Mouse (Mus musculus) urinary bladder, adult 18-20 months (tissue): ENCODE data around the gene Dgat2.
A peak's percentile ranks its signal among the peaks of the same experiment; 100 is the strongest.

Experiments
- DNase-seq, 2 experiments: peaks; one replicate each; pipeline ENCODE4 v3.0.0; 2022; ENCODE audit warnings: low spot score in 2 of 2, mixed read lengths in 2 of 2

The Dgat2 gene

GRCm38 (mm10) chr7:99162462-99162861, 20.1 kb downstream of the Dgat2 start:
- DNase-seq = no peak

GRCm38 (mm10) chr7:99161961-99162360, 20.6 kb downstream of the Dgat2 start:
- DNase-seq = no peak

DNA sequence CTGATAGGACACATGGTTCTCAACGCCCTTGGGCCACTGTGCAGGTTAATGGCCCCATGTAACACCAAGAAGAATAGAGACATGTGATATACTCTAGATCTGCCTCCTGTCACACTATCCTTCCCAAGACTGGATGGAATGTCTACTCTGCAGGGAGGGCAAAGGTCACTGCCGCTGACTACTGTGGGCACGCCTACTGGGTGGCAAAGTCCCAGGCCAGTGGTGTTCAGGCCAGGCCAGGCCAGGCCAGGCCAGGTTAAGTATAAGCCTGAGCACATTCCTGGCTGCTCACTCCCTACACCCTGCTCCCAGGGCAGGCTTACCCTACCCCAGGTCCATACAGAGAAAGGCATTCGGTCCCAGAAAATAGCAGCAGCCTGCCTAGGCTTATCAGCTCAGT, 21.0 kb downstream of the Dgat2 start:
- no peak for DNase-seq

- DNase-seq = no peak
Observed at GRCm38 (mm10) chr7:99160995-99161394, 21.5 kb downstream of the Dgat2 start.

- DNase-seq = no peak
Observed at GRCm38 (mm10) chr7:99159446-99159845, 23.1 kb downstream of the Dgat2 start.

DNA sequence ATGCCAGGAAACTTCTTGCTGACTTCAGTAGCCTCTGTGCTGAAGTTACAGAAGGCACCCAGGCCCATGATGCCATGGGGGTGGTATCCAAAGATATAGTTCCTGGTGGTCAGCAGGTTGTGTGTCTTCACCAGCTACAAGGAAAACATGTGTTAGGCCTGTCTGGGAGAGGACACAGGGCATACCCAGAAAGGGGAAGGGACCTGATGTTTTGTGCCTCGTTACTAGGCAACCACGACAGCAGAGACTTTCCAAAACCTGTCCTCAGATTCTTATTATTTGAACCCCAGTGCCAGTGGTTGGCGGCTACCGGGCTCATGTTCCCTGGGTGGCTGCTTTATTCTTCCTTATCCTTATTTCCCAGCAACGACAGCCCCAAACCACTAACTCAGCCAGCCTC, 23.6 kb downstream of the Dgat2 start:
- no peak for DNase-seq

- DNase-seq = no peak
Observed at GRCm38 (mm10) chr7:99158011-99158410, 24.5 kb downstream of the Dgat2 start.

DNA sequence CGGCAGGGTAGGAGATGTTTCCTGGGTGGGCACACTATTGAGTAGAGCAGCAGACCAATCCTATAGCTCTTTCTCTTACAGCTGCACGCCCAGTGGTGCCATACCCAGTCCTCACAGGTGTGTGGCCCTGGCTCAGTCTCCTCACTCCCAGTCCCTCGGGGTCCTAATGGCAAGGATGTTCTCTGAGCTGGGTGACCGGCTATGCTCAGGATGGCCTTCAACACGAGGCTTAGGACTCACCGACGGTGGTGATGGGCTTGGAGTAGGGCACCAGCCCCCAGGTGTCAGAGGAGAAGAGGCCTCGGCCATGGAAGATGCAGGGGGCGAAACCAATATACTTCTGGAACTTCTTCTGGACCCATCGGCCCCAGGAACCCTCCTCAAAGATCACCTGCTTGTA, 25.8 kb downstream of the Dgat2 start:
- no peak for DNase-seq

GRCm38 (mm10) chr7:99155311-99156289, 26.9 kb downstream of the Dgat2 start:
- no peak for DNase-seq

DNA sequence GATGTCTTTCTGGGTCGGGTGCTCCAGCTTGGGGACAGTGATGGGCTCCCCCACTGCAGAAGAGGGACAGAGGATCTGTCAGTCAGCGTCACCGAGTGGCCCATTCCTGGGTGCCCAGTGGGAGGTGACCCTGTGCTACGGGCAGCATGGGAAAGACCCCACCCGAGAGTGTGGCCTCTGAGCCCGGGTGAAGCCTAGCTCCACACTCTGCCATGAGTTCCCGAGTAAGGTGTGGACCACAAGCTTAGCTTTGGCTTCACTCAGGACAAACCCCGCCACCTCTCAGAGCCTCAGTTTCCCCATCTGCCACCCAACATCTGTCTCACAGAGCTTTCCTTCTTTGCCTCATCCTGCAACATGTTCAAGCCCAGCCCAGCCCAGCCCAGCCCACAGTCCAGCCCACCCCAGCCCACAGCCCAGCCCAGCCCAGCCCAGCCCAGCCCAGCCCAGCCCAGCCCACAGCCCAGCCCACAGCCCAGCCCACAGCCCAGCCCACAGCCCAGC, 27.8 kb downstream of the Dgat2 start:
- DNase-seq = no peak

DNA sequence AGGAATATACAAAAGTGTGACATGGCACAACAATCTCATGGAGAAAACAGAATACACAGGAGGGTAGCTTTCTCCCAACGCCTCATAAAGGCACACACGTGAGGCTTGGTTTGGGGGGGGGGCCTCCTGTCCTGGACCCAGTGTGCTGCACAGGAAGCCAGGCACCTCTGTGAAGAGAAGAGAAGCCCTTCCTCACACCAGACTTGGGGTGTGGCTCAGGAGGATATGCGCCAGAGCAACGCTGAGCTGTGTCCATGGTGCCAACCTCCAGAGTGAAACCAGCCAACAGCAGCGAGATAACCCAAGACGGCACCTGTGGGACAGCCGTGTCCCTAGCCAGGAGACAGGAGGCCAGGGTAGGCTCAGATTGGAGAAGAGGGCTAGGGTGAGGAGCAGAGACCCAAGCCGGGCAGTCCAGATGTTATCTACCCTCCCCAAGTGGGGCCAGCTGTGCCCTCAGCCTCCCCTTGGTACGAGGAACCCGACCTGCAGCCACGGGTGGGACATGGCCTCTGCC, 28.8 kb downstream of the Dgat2 start:
- no peak for DNase-seq

DNA sequence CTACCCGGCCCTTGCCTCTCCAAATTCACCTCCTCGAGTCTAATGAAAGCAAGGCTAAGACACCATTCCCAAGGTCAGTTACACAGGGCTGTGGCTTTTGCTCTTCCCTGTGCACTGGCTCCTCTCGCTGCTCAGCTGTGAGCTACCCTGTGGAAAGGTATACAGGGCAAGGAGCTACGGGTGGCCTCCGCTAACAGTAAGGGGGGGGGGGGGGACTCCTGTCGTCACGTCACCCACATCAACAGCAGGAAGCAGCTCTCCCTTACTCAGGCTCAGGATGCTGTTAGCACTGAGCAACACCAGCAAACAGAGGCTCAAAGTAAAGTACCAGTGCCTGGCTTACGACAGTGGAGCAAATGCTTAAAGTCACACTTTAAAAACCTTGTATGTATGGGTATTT, 29.8 kb downstream of the Dgat2 start:
- DNase-seq = no peak

DNA sequence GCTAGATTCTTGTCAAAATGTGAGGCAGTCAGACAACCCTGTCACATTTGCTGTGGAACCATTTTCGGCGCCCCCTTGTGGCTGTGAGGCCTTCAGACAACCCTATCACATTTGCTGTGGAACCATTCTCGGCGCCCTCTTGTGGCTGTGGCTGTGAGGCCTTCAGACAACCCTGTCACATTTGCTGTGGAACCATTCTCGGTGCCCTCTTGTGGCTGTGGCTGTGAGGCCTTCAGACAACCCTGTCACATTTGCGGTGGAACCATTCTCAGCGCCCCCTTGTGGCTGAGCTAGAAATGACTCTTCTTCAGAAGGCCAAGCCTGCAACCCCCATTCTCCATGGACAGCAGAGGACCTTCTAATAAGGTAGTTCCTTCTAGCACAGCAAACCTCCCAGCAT, 31.2 kb downstream of the Dgat2 start:
- peak; percentile 89 to 90 for DNase-seq

GRCm38 (mm10) chr7:99149017-99149416, 33.5 kb downstream of the Dgat2 start:
- no peak for DNase-seq

DNA sequence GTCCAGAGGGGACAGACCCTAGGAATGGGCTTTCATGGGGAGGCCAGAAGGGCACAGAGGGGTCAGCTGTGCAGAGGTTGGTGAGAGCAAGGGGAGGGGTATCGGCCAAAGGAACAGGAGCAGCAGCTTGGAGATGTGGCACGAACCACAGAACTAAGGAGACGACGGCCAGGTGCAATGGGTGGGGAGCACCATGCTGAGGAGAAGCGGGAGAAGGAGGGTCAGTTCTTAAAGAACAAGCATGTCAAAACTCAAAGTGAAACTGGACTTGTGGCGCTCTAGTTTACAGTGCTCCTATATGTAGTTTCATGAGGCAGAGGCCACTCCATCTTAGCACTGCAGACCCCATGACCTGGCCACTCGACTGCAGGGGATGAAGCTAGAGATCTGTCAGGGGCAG, 35.0 kb downstream of the Dgat2 start:
- no peak for DNase-seq

DNA sequence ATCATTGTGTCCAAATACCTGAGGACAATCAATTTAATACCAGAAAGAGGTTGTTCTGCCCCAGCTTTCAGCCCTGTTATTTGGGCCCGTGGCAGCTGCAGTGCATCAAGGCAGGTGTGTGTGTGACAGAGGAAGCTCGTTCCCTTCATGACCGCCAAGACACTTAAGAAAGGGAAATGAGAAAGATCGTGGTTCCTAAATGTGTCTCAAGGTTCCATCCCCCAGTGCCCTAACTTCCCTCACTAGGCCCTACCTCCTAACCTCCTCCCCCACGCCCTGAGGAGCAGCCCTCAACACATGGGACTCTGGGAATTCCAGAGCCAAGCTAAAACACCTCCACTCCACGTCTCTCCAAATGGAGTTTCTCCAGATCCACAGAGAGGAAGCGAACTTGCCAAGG, 35.6 kb downstream of the Dgat2 start:
- no peak for DNase-seq

GRCm38 (mm10) chr7:99146011-99146410, 36.5 kb downstream of the Dgat2 start:
- peak in 1 of 2 experiments; percentile 53 for DNase-seq

DNA sequence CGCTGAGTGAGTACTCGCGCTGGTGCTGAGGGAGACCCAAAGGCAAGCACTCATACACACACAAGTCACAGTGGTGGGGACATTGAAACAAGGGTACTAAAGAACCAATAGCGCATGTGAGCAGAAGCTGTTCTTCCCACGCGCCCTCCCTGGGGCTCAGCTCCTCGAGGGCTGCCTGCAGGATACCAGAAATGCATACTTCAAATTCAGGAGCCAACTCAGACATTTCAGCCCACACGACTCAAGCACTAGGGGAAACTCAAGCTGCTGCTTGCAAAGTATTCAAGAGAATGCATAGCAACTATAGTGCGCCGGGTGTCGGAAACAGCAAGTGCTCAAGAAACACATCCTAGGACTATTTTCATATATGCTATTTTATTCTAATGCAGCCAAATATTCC, 37.9 kb downstream of the Dgat2 start:
- DNase-seq = no peak

DNA sequence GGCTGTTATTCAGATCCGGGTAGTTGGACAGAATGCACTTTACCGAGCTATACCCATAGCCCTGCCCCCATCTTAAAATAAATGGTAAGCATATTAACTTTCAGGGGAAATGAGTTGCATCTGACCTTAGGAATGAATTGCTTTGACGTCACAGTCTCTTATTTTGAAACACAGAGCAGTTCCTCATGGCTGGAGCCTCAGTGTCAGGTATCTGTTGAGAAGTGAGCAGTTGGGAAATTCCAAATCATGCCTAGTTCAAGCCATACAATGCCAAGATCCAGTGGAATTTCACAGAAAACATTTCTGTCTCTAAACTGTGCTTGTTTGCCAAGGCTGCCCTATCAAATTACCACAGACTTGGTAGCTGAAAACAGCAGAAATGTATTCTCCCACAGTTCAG, 39.3 kb downstream of the Dgat2 start:
- DNase-seq = no peak

DNA sequence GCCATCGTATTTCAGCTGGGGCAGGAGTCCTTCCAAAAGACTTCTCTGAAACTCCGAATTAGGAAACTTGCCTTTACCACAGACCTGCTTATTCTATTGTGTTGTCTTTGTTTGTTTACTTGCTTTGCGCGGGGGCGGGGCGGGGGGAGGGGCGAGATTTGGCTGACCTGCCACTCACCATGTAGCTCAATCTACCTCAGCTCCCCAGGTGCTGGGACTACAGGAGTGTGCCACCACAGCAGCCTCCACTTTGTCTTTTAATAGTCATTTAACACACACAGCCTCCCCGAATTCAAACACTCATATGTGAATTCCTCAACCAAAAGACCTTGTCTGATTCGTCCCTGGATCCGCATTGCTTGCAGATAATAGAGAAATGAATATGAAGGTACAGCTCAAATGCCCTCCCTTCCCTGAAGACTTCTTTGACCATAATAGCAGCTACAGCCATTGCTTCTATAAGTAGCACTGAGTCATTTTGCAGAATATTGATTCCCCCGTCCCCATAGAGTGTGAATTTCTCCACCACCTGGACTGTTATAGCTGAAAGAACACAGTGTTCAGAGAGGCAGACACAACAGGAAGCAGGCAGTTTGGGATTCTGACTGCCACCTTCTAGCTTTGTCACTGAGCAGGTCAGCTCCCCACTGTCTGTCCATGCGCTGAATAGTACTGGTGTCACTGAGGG, 40.5 kb downstream of the Dgat2 start:
- DNase-seq = no peak

DNA sequence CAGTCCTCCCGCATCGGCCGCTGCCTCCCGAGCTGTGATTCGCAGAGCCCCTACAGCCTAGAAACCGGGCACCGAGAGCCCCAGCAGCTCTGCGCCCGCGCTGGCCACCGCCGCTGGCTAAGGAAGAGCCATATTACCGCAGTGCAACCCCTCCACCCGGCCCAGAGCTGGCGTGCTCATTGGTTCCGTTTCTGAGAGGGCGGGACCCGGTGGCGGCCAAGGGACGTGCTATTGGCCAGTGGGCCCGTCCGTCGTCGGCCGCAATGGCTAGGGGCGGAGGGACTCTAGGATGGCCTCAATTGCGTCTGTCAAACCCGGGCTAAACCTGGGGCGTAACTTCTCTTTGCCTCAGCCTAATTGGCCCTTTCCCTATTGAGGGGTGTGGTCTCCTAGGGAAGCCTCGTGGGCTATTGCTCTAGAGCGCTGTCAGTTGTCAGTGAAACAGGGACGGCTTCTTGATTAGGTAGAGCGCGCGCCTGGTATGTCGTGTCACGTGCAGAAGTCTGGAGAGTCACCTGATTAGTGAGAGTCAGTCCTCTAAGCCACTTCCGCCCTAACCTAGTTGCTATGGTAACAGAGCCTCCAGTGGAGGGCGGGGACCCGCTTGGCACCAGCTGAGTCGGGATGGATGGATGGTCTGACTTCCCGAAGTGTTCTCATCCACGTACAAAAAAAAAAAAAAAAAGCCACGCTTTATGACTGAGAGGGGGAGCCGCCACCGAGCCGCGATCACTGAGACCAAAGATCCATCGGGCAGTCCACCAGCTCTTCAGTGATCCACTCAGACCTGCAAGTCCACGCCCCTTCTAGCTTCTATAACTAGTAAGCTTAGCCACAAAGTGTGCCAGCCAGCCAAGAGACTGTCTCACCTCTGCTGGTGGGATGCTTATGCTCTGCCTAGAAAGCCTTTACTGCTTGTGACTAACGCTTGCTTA, 41.3 kb downstream of the Dgat2 start, which contains the start of gene Uvrag:
Gene Uvrag, minus strand, starts transcription at position 158 of the 935 bp plus-strand sequence.
- DNase-seq = peak; percentile 98 to 99
